Mouse (Mus musculus): ENCODE data around the gene Edn2. TPM values are rescaled to one million over a fixed set of nuclear protein-coding genes. Genes with fewer than 3 reads are reported as not detected.

Edn2 gene
- not detected in 2 replicates for polyA plus RNA-seq (2021; fragmentation: Nextera tagmentation)
- long read RNA-seq, experiment 1: 0 reads
- long read RNA-seq, experiment 2: 0 reads

DNA sequence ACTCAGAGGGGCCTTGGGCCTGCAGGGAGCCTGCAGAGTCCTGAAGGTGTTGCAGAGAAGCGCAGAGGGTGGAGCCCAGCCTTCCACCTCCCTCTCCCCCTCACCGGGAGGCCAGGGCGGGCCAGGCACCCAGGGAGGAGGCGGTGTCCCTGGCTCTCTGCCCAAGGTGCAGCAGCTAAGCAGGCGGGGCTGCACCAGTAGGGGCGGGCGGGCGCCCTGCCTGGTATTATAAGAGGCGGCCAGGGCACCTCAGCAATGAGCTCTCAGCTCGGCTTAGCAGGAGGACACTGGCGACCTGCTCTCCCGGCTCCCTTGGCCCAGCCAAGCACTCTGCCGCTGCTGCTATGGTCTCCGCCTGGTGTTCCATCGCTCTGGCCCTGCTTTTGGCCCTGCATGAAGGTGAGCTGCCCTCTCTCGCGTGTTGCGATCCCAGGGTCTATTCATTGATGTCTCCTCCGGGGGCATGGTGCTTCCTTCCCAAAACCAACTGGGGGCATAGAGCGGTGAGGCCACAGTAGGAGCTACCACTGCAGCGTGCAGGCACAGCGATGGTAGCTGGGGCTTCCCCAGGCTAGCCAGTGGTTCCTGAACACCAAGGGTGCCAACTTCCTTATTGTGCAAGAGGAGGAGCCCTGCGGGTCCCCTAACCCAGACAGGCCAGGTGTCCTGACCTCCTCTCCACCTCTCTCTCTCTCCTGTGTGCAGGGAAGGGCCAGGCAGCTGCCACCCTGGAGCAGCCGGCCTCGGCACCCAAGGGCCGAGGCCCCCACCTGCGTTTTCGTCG is at the start of gene Edn2:
TSS of gene Edn2 (plus strand) at position 41 of the 784 bp plus-strand sequence.

Other genes with a start within 250 kb of the Edn2 start
- not detected in 2 replicates for gene AL607142.1, start 96.2 kb upstream of the Edn2 start, polyA plus RNA-seq (2021; fragmentation: Nextera tagmentation)
- 1.1 and 1.5 TPM in 2 replicates for gene Foxo6, start 126.1 kb downstream of the Edn2 start, polyA plus RNA-seq (2021; fragmentation: Nextera tagmentation)
- gene Scmh1, start 244.1 kb downstream of the Edn2 start, polyA plus RNA-seq (2021; fragmentation: Nextera tagmentation): 35.8 and 56.0 TPM in 2 replicates

Data from layer of hippocampus, adult 6 months (tissue).